Mouse (Mus musculus) left cerebral cortex, postnatal 36 days (tissue): ENCODE data around the gene AY074887. TPM values are rescaled to one million over a fixed set of nuclear protein-coding genes. Genes with fewer than 3 reads are reported as not detected.

Experiments
- DNase-seq, 2 experiments: peaks; one replicate each; pipeline ENCODE4 v3.0.0; 2021 to 2022; ENCODE audit warnings: low spot score in 2 of 2, mixed read lengths in 1 of 2
- intact Hi-C: fragments of 180-260 bp; cut with DNase I; formaldehyde crosslinking; loops from one replicate; pipeline ENCODE4 v1.15.1; 2025
- total RNA-seq, 2 experiments: library from RNA; stranded (reverse); gene quantifications; 2 replicates each; pipeline ENCODE4 v1.2.3; 2021

The AY074887 gene
- total RNA-seq, 2 experiments from 2014 or later: not detected

DNA sequence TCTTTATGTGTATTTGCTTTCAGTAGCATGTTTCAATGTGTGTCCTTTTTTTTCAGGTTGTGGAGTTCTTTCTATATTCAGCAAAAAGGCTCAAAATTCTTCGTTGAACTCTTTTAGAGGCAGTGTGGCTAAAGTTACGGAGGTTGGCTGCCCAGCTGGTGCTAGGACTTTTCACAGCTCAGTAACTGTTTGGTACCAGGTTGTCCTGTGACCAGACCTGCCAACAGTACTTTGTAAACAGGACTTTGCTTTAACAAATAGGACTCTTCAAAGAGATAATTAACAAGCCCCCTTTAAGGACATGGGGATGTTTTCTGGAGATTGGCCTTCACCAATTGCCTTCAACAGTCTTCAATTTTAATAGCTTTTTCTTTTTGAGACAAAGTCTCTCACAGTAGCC is 32.6 kb downstream of the AY074887 start:
- DNase-seq: no peak
- intact Hi-C loops: no loop called here

DNA sequence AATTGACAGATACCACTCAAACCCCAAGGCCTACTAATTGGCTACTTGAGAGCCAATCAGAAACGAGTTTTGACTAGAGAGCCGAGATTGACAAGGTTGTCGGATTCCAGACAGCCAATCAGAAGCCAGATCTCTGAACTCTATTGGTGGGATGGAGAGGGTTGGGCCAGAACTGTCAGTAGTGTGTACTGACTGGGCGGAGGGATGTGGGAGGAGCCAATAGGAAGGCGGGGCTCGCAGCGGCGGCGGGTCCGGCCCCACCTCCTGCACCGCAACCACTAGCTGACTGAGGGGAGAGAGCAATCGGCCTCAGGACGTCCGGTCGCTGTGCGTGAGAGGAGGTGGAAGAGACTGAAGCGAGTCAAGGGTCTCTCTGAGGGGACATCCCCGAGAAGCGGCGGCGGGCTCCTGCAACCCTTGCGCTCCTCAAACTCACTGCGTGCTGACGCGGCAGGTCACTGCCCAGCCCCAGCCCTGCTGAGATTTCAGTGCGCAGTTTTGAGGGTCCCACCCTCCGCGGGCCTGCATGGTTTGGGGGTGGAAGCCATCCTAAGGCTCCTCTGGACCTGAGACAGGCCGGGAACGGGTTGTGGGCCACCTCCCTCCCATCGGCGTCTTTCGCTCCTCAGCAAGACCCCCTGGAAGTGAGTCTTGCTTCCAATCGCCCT is 33.7 kb downstream of the AY074887 start, which contains the start of gene Hykk:
Gene Hykk (plus strand): TSS at position 274 of the 668 bp plus-strand sequence.
- intact Hi-C loops: loop anchor here (2.0 kb wide), 1 partner anchor 36 kb away; no protein-coding TSS in a partner anchor
- peak; percentile 80 for DNase-seq

DNA sequence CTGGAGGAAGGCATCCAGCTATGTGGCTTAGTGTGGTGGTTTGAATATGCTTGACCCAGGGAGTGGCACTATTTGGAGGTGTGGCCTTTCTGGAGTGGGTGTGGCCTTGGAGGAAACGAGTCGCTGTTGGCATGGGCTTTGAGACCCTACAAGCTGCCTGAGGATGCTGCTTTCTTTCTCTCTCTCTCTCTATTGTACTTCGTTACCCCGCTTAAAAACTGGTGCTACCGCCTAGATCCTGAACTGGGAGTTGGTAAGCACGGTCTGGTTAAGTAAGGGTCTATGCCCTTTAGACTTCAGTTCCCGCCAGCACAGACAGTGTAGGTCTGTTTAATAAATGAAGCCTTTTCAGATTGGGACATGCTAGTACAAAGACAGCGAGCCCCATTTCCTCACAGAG is 34.4 kb downstream of the AY074887 start:
- DNase-seq: no peak
- intact Hi-C loops: loop anchor here (2.0 kb wide), 1 partner anchor 36 kb away; no protein-coding TSS in a partner anchor

DNA sequence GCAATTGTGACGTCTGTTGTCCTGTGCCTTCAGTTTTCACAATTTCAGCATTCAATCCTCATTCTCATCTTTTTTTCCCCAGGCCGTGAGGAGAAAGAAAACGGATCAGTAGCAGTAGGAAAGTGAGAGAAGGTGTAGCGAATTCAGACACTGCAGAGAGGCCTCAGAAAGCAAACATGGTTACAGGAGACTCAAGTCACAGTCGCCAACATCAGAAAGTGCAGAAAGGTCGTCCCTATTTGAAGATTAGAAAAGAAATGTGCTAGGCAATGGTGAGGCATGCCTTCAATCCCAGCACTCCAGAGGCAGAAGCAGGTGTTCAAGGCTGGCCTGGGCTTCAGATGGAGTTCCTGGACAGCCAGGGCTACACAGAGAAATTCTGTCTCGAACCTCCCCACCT is 35.2 kb downstream of the AY074887 start:
- DNase-seq: no peak
- intact Hi-C loops: no loop called here

DNA sequence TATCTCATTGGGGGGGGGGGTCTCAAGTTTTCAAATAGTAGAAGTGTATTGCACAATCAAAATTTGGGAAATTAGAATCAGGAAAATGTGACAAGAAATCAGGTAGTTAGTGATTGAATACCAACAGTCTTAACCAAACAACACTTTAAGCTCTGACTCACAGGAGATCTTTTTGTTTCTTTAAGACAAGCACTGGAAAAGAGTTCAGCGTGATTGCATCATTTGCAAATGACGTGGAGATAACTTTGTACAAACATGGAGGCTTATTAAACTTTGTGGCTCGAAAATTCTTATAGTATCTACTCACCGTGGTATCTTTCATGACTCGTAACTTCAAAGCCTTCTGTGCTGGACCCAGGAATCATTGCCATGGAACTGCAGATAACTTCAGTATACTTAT is 41.4 kb downstream of the AY074887 start:
- intact Hi-C loops: no loop called here
- DNase-seq: no peak

Other genes starting within 250 kb of the AY074887 start
- 10 to 100 TPM; 51.8 to 52.7 TPM for gene Wdr61, start 216.5 kb downstream of the AY074887 start, total RNA-seq
- 1 to 10 TPM; 1.8 to 2.6 TPM for gene Crabp1, start 186.2 kb downstream of the AY074887 start, total RNA-seq
- gene Ireb2, start 87.2 kb downstream of the AY074887 start, total RNA-seq: 10 to 100 TPM; 43.2 to 53.3 TPM
- gene Hykk, start 33.7 kb downstream of the AY074887 start, total RNA-seq: 1 to 10 TPM; 1.6 to 2.5 TPM
- 100 to 1,000 TPM; 115 to 118 TPM for gene Psma4, start 208 bp downstream of the AY074887 start, total RNA-seq
- 1 to 10 TPM; 4.8 to 5.1 TPM for gene Chrna5, start 29.9 kb upstream of the AY074887 start, total RNA-seq
- gene Chrna3, start 75.6 kb upstream of the AY074887 start, total RNA-seq: under 1 TPM; 0.77 to 0.91 TPM
- under 1 TPM; 0.11 to 0.20 TPM for gene Chrnb4, start 97.8 kb upstream of the AY074887 start, total RNA-seq
- 10 to 100 TPM; 65.6 to 66.4 TPM for gene Ube2q2, start 197.9 kb upstream of the AY074887 start, total RNA-seq